Mouse (Mus musculus): Measurements from ENCODE around the gene Gm4301. TPM values are rescaled to one million over a fixed set of nuclear protein-coding genes. Genes with fewer than 3 reads are reported as not detected.

Gm4301 gene
- polyA plus RNA-seq (2012; rRNA removed; ENCODE audit: low replicate concordance) = not detected in 2 replicates

GRCm38 (mm10) chr10:100335376-100335775, at the start of gene Gm4301:
Gene Gm4301 (plus strand): TSS chr10:100335676.

GRCm38 (mm10) chr10:100340536-100340935, 5.1 kb downstream of the Gm4301 start, which contains the start of gene Gm4302:
Gene Gm4302 (plus strand): TSS chr10:100340836.

GRCm38 (mm10) chr10:100345672-100346071, 10.2 kb downstream of the Gm4301 start, which contains the start of gene Gm4303:
Gene Gm4303 (plus strand): TSS chr10:100345972.

GRCm38 (mm10) chr10:100350793-100351192, 15.3 kb downstream of the Gm4301 start, which contains the start of gene Gm4305:
Gene Gm4305 (plus strand): TSS chr10:100351093.

GRCm38 (mm10) chr10:100361038-100361437, 25.6 kb downstream of the Gm4301 start, which contains the start of gene Gm4307:
Gene Gm4307 (plus strand): TSS chr10:100361338.

GRCm38 (mm10) chr10:100382460-100382859, 47.0 kb downstream of the Gm4301 start, which contains the start of gene Gm4312:
Gene Gm4312 (minus strand): TSS chr10:100382560.

Other genes with a start within 250 kb of the Gm4301 start
- not detected in 2 replicates for gene Gm4302, start 5.2 kb downstream of the Gm4301 start, polyA plus RNA-seq (2012; rRNA removed; ENCODE audit: low replicate concordance)
- not detected in 2 replicates for gene Gm4303, start 10.3 kb downstream of the Gm4301 start, polyA plus RNA-seq (2012; rRNA removed; ENCODE audit: low replicate concordance)
- gene Gm4305, start 15.4 kb downstream of the Gm4301 start, polyA plus RNA-seq (2012; rRNA removed; ENCODE audit: low replicate concordance) = not detected in 2 replicates
- not detected in 2 replicates for gene Gm4307, start 25.7 kb downstream of the Gm4301 start, polyA plus RNA-seq (2012; rRNA removed; ENCODE audit: low replicate concordance)
- not detected in 2 replicates for gene Gm4312, start 46.9 kb downstream of the Gm4301 start, polyA plus RNA-seq (2012; rRNA removed; ENCODE audit: low replicate concordance)
- gene Tmtc3, start 151.7 kb downstream of the Gm4301 start, polyA plus RNA-seq (2012; rRNA removed; ENCODE audit: low replicate concordance) = 4.7 and 9.2 TPM in 2 replicates
- 0.18 and 0.65 TPM in 2 replicates for gene Cep290, start 151.9 kb downstream of the Gm4301 start, polyA plus RNA-seq (2012; rRNA removed; ENCODE audit: low replicate concordance)